Mouse (Mus musculus) forebrain, embryonic 11.5 days (tissue): ENCODE data around the gene Cmpk1. TPM values are rescaled to one million over a fixed set of nuclear protein-coding genes. Genes with fewer than 3 reads are reported as not detected.
A peak's percentile ranks its signal among the peaks of the same experiment; 100 is the strongest.

Source experiments
- ATAC-seq: fragments of 200-750 bp; cut with Nextera tagmentation; replicated peaks from 2 replicates; pipeline ENCODE4 v1.8.0; 2017; ENCODE audit warnings: moderate TSS enrichment; ENCODE audit not compliant: low FRiP score
- DNase-seq: peaks from one replicate; pipeline ENCODE4 v3.0.0-alpha.2; 2017; ENCODE audit warnings: low spot score
- H3K27ac ChIP-seq: fragments of 300-500 bp; sonication (generic); 2 replicates; pipeline ENCODE4 v1.5.1; 2014; ENCODE audit warnings: low read depth, low read length
- H3K27me3 ChIP-seq: fragments of 300-500 bp; sonication (generic); 2 replicates; pipeline ENCODE4 v1.6.1; 2014; ENCODE audit warnings: mild to moderate bottlenecking, low read length, mixed read lengths; ENCODE audit not compliant: control insufficient read depth, insufficient read depth
- H3K36me3 ChIP-seq: fragments of 300-500 bp; sonication (generic); 2 replicates; pipeline ENCODE4 v1.6.1; 2014; ENCODE audit warnings: mild to moderate bottlenecking, low read length, moderate library complexity, mixed read lengths; ENCODE audit not compliant: control insufficient read depth, insufficient read depth
- H3K4me1 ChIP-seq: fragments of 300-500 bp; sonication (generic); replicated peaks from 2 replicates; pipeline ENCODE4 v1.6.1; 2014; ENCODE audit warnings: low read length, mixed read lengths; ENCODE audit not compliant: control insufficient read depth, insufficient read depth
- H3K4me2 ChIP-seq: fragments of 300-500 bp; sonication (generic); 2 replicates; pipeline ENCODE4 v1.6.1; 2014; ENCODE audit warnings: low read depth, mild to moderate bottlenecking, low read length, moderate library complexity, mixed read lengths; ENCODE audit not compliant: severe bottlenecking
- H3K4me3 ChIP-seq: fragments of 300-500 bp; sonication (generic); 2 replicates; pipeline ENCODE4 v1.5.1; 2014; ENCODE audit warnings: low read depth, low read length
- H3K9ac ChIP-seq: fragments of 300-500 bp; sonication (generic); 2 replicates; pipeline ENCODE4 v1.6.1; 2014; ENCODE audit warnings: low read length
- H3K9me3 ChIP-seq: fragments of 300-500 bp; sonication (generic); 2 replicates; pipeline ENCODE4 v1.6.1; 2016; ENCODE audit warnings: low read length, mixed read lengths; ENCODE audit not compliant: control insufficient read depth
- WGBS: fragments of 180-500 bp; shearing (Covaris S2); extraction: QIAGEN DNeasy Blood & Tissue Kit; methylation state at CpG from one replicate; pipeline ENCODE4 v1.1.7; 2014; 5-methylcytosine and 5-hydroxymethylcytosine counted together
- polyA plus RNA-seq: library from polyadenylated mRNA; unstranded; fragments of >200 nt; fragmentation: Nextera tagmentation; extraction: Ambion mirVana; gene quantifications from 2 replicates; pipeline ENCODE4 v1.2.1, GENCODE M21; 2014

Gene Cmpk1
- polyA plus RNA-seq, 1 experiment from 2014 or later: 128 TPM

- Histone ChIP-seq H3K4me1 (no peaks in the 10 kb centered on the region), H3K4me3 (no peak overlapping the region), H3K27ac (no peak overlapping the region), H3K36me3 (no peaks in the 10 kb centered on the region; the same call in 1 of the 2 replicates), H3K27me3 (no peaks in the 10 kb centered on the region), H3K4me2 (no peak overlapping the region), H3K9me3 (no peaks in the 10 kb centered on the region), H3K9ac (no peak overlapping the region)
- no peak for ATAC-seq
- no peak for DNase-seq
- WGBS: 90% methylated on average over 2 of the region's 2 CpGs
Observed at GRCm38 (mm10) chr4:114958231-114958630, 28.8 kb downstream of the Cmpk1 start.

- Histone ChIP-seq H3K36me3 (no peaks in the 10 kb centered on the region; the same call in 1 of the 2 replicates), H3K4me1 (no peaks in the 10 kb centered on the region), H3K9ac (no peak overlapping the region), H3K27me3 (no peaks in the 10 kb centered on the region), H3K9me3 (no peaks in the 10 kb centered on the region), H3K4me3 (no peak overlapping the region), H3K4me2 (no peak overlapping the region), H3K27ac (no peak overlapping the region)
- DNase-seq (no peak), ATAC-seq (no peak)
Observed at GRCm38 (mm10) chr4:114957403-114957802, 29.6 kb downstream of the Cmpk1 start.

GRCm38 (mm10) chr4:114953172-114953571 is 33.9 kb downstream of the Cmpk1 start:
- no peak for ATAC-seq
- Histone ChIP-seq H3K4me2 (no peak overlapping the region), H3K4me3 (no peak overlapping the region)

GRCm38 (mm10) chr4:114947852-114948481 is 39.1 kb downstream of the Cmpk1 start:
- no peaks in the 10 kb centered on the region for H3K27me3 ChIP-seq
- H3K9me3 ChIP-seq: no peaks in the 10 kb centered on the region
- ATAC-seq (no peak), DNase-seq (no peak)
- no peak overlapping the region for H3K27ac ChIP-seq
- H3K9ac ChIP-seq: no peak overlapping the region
- no peak overlapping the region for H3K4me2 ChIP-seq
- H3K4me3 ChIP-seq: no peak overlapping the region
- no peaks in the 10 kb centered on the region for H3K36me3 ChIP-seq
- WGBS: 76% methylated on average over 7 of the region's 7 CpGs
- peaks cover 4% of the 10 kb centered on the region; the same call in 1 of the 2 replicates for H3K4me1 ChIP-seq

More at GRCm38 (mm10) chr4:114953172-114953571, 33.9 kb downstream of the Cmpk1 start:
- Histone ChIP-seq H3K4me1 (no peaks in the 10 kb centered on the region), H3K9ac (no peak overlapping the region), H3K9me3 (no peaks in the 10 kb centered on the region), H3K36me3 (no peaks in the 10 kb centered on the region), H3K27ac (no peak overlapping the region), H3K27me3 (no peaks in the 10 kb centered on the region)
- DNase-seq: no peak
- WGBS: 82% methylated on average over 3 of the region's 3 CpGs

GRCm38 (mm10) chr4:114947395-114947794 is 39.6 kb downstream of the Cmpk1 start:
- peak; percentile 81 for ATAC-seq

GRCm38 (mm10) chr4:114946416-114946815 is 40.6 kb downstream of the Cmpk1 start:
- peaks cover 4% of the 10 kb centered on the region; the same call in 1 of the 2 replicates for H3K4me1 ChIP-seq
- H3K4me2 ChIP-seq: no peak overlapping the region
- no peak overlapping the region for H3K27ac ChIP-seq
- H3K9ac ChIP-seq: no peak overlapping the region
- no peaks in the 10 kb centered on the region for H3K27me3 ChIP-seq
- H3K9me3 ChIP-seq: no peaks in the 10 kb centered on the region
- DNase-seq: no peak
- ATAC-seq: no peak
- WGBS: 76% methylated on average over 4 of the region's 4 CpGs
- no peak overlapping the region for H3K4me3 ChIP-seq
- H3K36me3 ChIP-seq: no peaks in the 10 kb centered on the region

More at GRCm38 (mm10) chr4:114947395-114947794, 39.6 kb downstream of the Cmpk1 start:
- 34% methylated on average over 6 of the region's 6 CpGs for WGBS
- H3K4me2 ChIP-seq: no peak overlapping the region
- H3K4me3 ChIP-seq: no peak overlapping the region
- no peaks in the 10 kb centered on the region for H3K27me3 ChIP-seq
- no peaks in the 10 kb centered on the region for H3K9me3 ChIP-seq
- DNase-seq: peak; percentile 85
- H3K27ac ChIP-seq: no peak overlapping the region
- peaks cover 4% of the 10 kb centered on the region; the same call in 1 of the 2 replicates for H3K4me1 ChIP-seq
- no peak overlapping the region for H3K9ac ChIP-seq
- no peaks in the 10 kb centered on the region for H3K36me3 ChIP-seq

GRCm38 (mm10) chr4:114945021-114945420 is 42.0 kb downstream of the Cmpk1 start:
- 24% methylated on average over 5 of the region's 5 CpGs for WGBS
- Histone ChIP-seq H3K27ac (no peak overlapping the region), H3K9me3 (no peaks in the 10 kb centered on the region), H3K27me3 (no peaks in the 10 kb centered on the region), H3K4me2 (no peak overlapping the region), H3K9ac (no peak overlapping the region), H3K4me1 (peaks cover 4% of the 10 kb centered on the region; the same call in 1 of the 2 replicates), H3K4me3 (no peak overlapping the region), H3K36me3 (no peaks in the 10 kb centered on the region)
- no peak for DNase-seq
- ATAC-seq: no peak

GRCm38 (mm10) chr4:114942583-114942982 is 44.5 kb downstream of the Cmpk1 start:
- no peak overlapping the region for H3K4me2 ChIP-seq
- H3K4me1 ChIP-seq: peaks cover 4% of the 10 kb centered on the region; the same call in 1 of the 2 replicates
- H3K27ac ChIP-seq: no peak overlapping the region
- 31% methylated on average over 8 of the region's 8 CpGs for WGBS
- no peak for ATAC-seq
- no peak for DNase-seq
- H3K4me3 ChIP-seq: no peak overlapping the region
- H3K9ac ChIP-seq: no peak overlapping the region
- H3K9me3 ChIP-seq: no peaks in the 10 kb centered on the region
- H3K36me3 ChIP-seq: no peaks in the 10 kb centered on the region
- no peaks in the 10 kb centered on the region for H3K27me3 ChIP-seq

- Histone ChIP-seq H3K4me2 (no peak overlapping the region), H3K9me3 (no peaks in the 10 kb centered on the region), H3K27ac (no peak overlapping the region), H3K27me3 (no peaks in the 10 kb centered on the region), H3K4me3 (no peak overlapping the region), H3K36me3 (no peaks in the 10 kb centered on the region), H3K4me1 (peaks cover 4% of the 10 kb centered on the region; the same call in 1 of the 2 replicates), H3K9ac (no peak overlapping the region)
- DNase-seq: no peak
- no peak for ATAC-seq
- 46% methylated on average over 4 of the region's 4 CpGs for WGBS
Observed at GRCm38 (mm10) chr4:114942112-114942511, 44.9 kb downstream of the Cmpk1 start.
